Mouse (Mus musculus): ENCODE data around the gene Snap25. TPM values are rescaled to one million over a fixed set of nuclear protein-coding genes. Genes with fewer than 3 reads are reported as not detected.
A peak's percentile ranks its signal among the peaks of the same experiment; 100 is the strongest.

Gene Snap25
- polyA plus RNA-seq, 1 experiment from 2014 or later = not detected

DNA sequence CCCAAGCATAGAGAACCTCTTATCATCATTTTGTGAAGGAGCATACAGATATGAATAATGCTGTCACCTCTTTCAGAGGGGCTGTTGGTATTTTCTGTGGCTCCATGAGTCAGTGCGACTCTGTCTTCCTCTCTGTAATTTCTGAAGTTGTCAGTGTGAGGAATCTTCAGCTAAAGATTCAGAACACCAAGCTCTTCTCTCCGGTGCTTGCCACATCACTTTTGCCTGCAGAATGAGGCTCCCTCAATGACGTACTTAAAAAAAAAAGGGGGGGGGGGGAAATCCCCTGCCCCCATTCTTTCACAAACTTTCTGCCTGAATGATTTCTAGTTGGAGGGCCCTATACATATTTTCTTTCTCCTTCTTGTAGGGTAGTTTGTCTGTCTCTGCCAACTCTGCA is 2.1 kb upstream of the Snap25 start:
- Histone ChIP-seq H3K4me2 (ENCODE audit: low read depth, low read length) (no peak overlapping the region), H3K4me3 (ENCODE audit: low read depth, low read length) (no peak overlapping the region), H3K27me3 (ENCODE audit: insufficient read depth, low read length) (peaks cover 20% of the 10 kb centered on the region), H3K9me3 (ENCODE audit: low read length) (no peaks in the 10 kb centered on the region), H3K36me3 (replicated peaks; ENCODE audit: insufficient read depth, low read length) (no peaks in the 10 kb centered on the region), H3K27ac (ENCODE audit: low read depth) (no peak overlapping the region), H3K9ac (replicated peaks) (no peak overlapping the region), H3K4me1 (ENCODE audit: insufficient read depth) (no peaks in the 10 kb centered on the region)
- no peak for TF ChIP-seq EP300 (IDR thresholded peaks at IDR 0.05; ENCODE audit: low read depth)
- no peak for TF ChIP-seq CTCF (IDR thresholded peaks at IDR 0.05; ENCODE audit: low read depth)
- no peak for DNase-seq
- WGBS (ENCODE audit: insufficient replicate concordance) = 51% methylated on average over 3 of the region's 3 CpGs
- no peak for ATAC-seq

DNA sequence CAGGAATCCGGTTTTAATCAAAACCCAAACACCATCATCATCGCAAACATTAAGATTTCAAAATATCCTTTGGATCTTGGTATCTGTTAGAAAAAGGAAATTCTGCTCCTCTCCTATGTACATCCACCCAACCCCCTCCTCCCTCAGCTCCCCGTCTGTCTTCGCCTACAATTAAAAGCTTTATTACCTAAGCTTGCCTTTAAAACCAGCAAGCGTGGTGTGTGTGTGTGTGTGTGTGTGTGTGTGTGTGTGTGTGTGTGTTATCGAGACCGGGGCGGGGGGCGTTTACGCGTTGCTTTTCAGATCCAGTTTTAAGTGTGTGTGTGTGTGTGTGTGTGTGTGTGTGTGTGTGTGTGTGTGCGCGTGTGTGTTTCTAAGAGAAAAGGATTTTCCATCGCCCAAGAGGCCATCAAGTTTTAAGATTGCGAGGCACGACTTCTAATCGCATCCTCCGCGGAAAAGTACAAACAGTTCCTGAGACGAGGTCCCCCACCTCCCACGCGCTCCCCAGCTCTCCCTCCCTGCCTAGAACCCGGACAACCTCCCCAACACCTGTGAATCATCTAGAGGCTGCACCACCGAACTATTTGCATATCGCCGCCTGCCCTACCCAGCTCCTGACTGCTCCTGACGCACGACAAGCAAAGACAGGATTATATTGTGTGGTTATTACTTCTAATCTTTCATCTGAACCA is 1.4 kb upstream of the Snap25 start:
- TF ChIP-seq CTCF (IDR thresholded peaks at IDR 0.05; ENCODE audit: low read depth) (no peak), EP300 (IDR thresholded peaks at IDR 0.05; ENCODE audit: low read depth) (no peak)
- Histone ChIP-seq H3K9ac (replicated peaks) (no peak overlapping the region), H3K36me3 (replicated peaks; ENCODE audit: insufficient read depth, low read length) (no peaks in the 10 kb centered on the region), H3K9me3 (ENCODE audit: low read length) (no peaks in the 10 kb centered on the region), H3K4me2 (ENCODE audit: low read depth, low read length) (no peak overlapping the region), H3K27me3 (ENCODE audit: insufficient read depth, low read length) (peaks cover 20% of the 10 kb centered on the region), H3K4me1 (ENCODE audit: insufficient read depth) (no peaks in the 10 kb centered on the region), H3K4me3 (ENCODE audit: low read depth, low read length) (no peak overlapping the region), H3K27ac (ENCODE audit: low read depth) (no peak overlapping the region)
- no peak for ATAC-seq
- DNase-seq = no peak
- WGBS (ENCODE audit: insufficient replicate concordance) = 6% methylated on average over 28 of the region's 28 CpGs

DNA sequence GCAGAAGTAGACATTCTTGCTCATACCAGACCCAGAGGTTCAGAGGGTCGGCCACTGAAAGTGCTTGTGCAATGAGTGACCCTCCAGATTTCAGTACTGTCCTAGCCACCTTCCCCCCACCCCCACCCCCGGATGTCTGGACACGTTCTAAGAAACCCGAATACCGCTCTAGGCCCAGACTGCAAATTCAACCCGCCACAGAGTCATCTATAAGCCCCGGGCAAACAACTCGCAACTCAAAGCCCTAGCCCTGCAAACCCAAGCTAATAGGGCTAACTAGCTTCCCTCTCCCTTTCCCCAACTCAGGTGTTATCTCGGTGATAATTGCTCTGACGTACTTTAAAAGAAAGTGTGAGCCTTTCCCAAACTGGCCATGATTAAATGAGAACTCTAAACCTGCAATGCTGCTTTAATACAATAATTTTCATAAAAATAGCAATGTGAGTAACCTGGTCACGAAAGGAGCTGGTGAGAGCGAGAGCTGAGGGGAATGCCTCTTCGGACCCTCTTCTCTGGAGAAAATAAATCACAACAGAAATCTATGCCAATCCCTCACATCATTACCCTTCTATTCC is 725 bp upstream of the Snap25 start:
- Histone ChIP-seq H3K4me1 (ENCODE audit: insufficient read depth) (no peaks in the 10 kb centered on the region), H3K4me3 (ENCODE audit: low read depth, low read length) (no peak overlapping the region), H3K27ac (ENCODE audit: low read depth) (no peak overlapping the region), H3K27me3 (ENCODE audit: insufficient read depth, low read length) (peaks cover 20% of the 10 kb centered on the region), H3K4me2 (ENCODE audit: low read depth, low read length) (no peak overlapping the region), H3K36me3 (replicated peaks; ENCODE audit: insufficient read depth, low read length) (no peaks in the 10 kb centered on the region), H3K9ac (replicated peaks) (no peak overlapping the region), H3K9me3 (ENCODE audit: low read length) (no peaks in the 10 kb centered on the region)
- whole genome bisulfite sequencing (ENCODE audit: insufficient replicate concordance) = 5% methylated on average over 13 of the region's 13 CpGs
- no peak for TF ChIP-seq EP300 (IDR thresholded peaks at IDR 0.05; ENCODE audit: low read depth)
- TF ChIP-seq CTCF (IDR thresholded peaks at IDR 0.05; ENCODE audit: low read depth) = no peak
- ATAC-seq (no peak), DNase-seq (no peak)

DNA sequence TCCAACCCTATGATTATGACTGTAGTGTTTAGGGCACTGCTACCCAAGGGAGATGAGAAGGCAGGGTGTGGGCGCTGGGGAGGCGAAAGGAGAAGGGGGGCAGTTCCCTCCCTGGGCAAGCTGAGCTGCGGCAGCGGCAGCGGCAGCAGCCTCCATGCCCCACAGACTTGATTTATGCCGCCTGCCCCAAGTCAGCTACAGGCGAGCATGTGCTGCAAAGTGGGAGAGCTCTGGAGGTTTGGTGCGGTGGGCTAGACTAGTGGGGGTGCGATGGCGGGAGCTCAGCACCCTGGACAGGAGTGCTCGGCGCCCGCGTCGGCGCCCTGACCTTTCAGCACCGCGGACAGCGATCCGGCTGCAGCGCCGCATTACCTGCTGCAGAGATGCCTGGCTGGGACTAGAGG is 757 bp downstream of the Snap25 start:
- Histone ChIP-seq H3K36me3 (replicated peaks; ENCODE audit: insufficient read depth, low read length) (no peaks in the 10 kb centered on the region), H3K4me1 (ENCODE audit: insufficient read depth) (no peaks in the 10 kb centered on the region), H3K9ac (replicated peaks) (no peak overlapping the region), H3K27ac (ENCODE audit: low read depth) (no peak overlapping the region), H3K4me2 (ENCODE audit: low read depth, low read length) (no peak overlapping the region), H3K27me3 (ENCODE audit: insufficient read depth, low read length) (peaks cover 20% of the 10 kb centered on the region), H3K9me3 (ENCODE audit: low read length) (no peaks in the 10 kb centered on the region), H3K4me3 (ENCODE audit: low read depth, low read length) (no peak overlapping the region)
- TF ChIP-seq EP300 (IDR thresholded peaks at IDR 0.05; ENCODE audit: low read depth) = no peak
- DNase-seq (peak; percentile 78), ATAC-seq (peak; percentile 76)
- 3% methylated on average over 22 of the region's 22 CpGs for WGBS (ENCODE audit: insufficient replicate concordance)

DNA sequence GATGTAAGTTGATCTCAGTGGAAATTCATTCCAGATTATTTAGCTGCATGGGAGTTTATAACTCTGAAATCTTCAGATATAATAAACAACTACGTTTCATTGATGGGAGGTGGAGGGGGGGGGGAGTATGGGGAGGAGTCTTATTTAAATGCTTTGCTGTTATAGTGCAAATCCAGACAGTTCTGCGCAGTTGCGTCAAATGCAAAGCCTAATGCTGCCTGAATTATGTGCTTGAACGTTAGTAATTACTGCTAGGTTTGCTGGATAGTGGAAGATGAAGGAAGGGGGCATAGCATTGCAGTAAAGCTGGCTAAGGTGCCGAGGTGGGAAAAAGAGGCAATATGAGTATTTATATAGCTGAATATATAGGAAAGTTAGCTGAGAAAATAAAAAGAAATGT is 2.3 kb downstream of the Snap25 start:
- H3K9me3 ChIP-seq (ENCODE audit: low read length) = no peaks in the 10 kb centered on the region
- H3K27ac ChIP-seq (ENCODE audit: low read depth) = no peak overlapping the region
- TF ChIP-seq CTCF (IDR thresholded peaks at IDR 0.05; ENCODE audit: low read depth) = no peak
- no peak for TF ChIP-seq EP300 (IDR thresholded peaks at IDR 0.05; ENCODE audit: low read depth)
- ATAC-seq (no peak), DNase-seq (no peak)
- H3K4me1 ChIP-seq (ENCODE audit: insufficient read depth) = no peaks in the 10 kb centered on the region
- no peak overlapping the region for H3K9ac ChIP-seq (replicated peaks)
- H3K4me2 ChIP-seq (ENCODE audit: low read depth, low read length) = no peak overlapping the region
- H3K4me3 ChIP-seq (ENCODE audit: low read depth, low read length) = no peak overlapping the region
- WGBS (ENCODE audit: insufficient replicate concordance) = 56% methylated on average over 5 of the region's 5 CpGs
- H3K27me3 ChIP-seq (ENCODE audit: insufficient read depth, low read length) = peaks cover 20% of the 10 kb centered on the region
- no peaks in the 10 kb centered on the region for H3K36me3 ChIP-seq (replicated peaks; ENCODE audit: insufficient read depth, low read length)

DNA sequence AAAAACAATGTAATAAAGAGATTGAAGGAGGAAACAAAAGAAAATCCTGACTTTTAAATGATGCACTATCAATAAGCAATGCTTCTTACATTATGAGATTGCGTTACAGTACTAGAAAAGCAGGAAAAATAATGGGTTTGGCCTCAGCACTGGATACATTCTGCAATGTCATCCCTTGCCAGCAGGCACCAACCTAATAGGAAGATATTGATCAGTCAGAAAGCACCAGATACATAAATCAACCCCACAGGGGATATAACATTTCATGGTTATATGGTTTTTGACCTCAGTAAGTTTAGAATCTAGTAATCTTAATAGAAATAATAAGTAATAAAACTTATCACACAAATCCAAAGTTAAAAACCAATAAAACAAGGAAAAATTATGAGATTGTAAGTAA is 3.1 kb downstream of the Snap25 start:
- Histone ChIP-seq H3K4me1 (ENCODE audit: insufficient read depth) (no peaks in the 10 kb centered on the region), H3K4me2 (ENCODE audit: low read depth, low read length) (no peak overlapping the region), H3K36me3 (replicated peaks; ENCODE audit: insufficient read depth, low read length) (no peaks in the 10 kb centered on the region), H3K27me3 (ENCODE audit: insufficient read depth, low read length) (peaks cover 20% of the 10 kb centered on the region), H3K9me3 (ENCODE audit: low read length) (no peaks in the 10 kb centered on the region), H3K9ac (replicated peaks) (no peak overlapping the region), H3K4me3 (ENCODE audit: low read depth, low read length) (no peak overlapping the region), H3K27ac (ENCODE audit: low read depth) (no peak overlapping the region)
- WGBS (ENCODE audit: insufficient replicate concordance) = 78% methylated on average over 1 of the region's 1 CpGs
- ATAC-seq (no peak), DNase-seq (no peak)
- TF ChIP-seq EP300 (IDR thresholded peaks at IDR 0.05; ENCODE audit: low read depth) (no peak), CTCF (IDR thresholded peaks at IDR 0.05; ENCODE audit: low read depth) (no peak)
